Mouse (Mus musculus) limb, embryonic 15.5 days (tissue): Measurements from ENCODE around the gene Ephb1. TPM values are rescaled to one million over a fixed set of nuclear protein-coding genes. Genes with fewer than 3 reads are reported as not detected.

Source experiments
- ATAC-seq: fragments of 200-750 bp; cut with Nextera tagmentation; 2 replicates; pipeline ENCODE4 v1.8.0; 2017; ENCODE audit warnings: low read depth, moderate TSS enrichment; ENCODE audit not compliant: insufficient number of reproducible peaks, low FRiP score, low TSS enrichment
- H3K27ac ChIP-seq: fragments of 300-500 bp; sonication (generic); 2 replicates; pipeline ENCODE4 v1.5.1; 2015; ENCODE audit warnings: moderate library complexity, mild to moderate bottlenecking, inconsistent platforms
- H3K27me3 ChIP-seq: fragments of 300-500 bp; sonication (generic); 2 replicates; pipeline ENCODE4 v1.6.1; 2015; ENCODE audit warnings: inconsistent platforms
- H3K36me3 ChIP-seq: fragments of 300-500 bp; sonication (generic); 2 replicates; pipeline ENCODE4 v1.6.1; 2015; ENCODE audit warnings: inconsistent platforms
- H3K4me1 ChIP-seq: fragments of 300-500 bp; sonication (generic); 2 replicates; pipeline ENCODE4 v1.6.1; 2015; ENCODE audit warnings: inconsistent platforms
- H3K4me2 ChIP-seq: fragments of 300-500 bp; sonication (generic); 2 replicates; pipeline ENCODE4 v1.6.1; 2015; ENCODE audit warnings: mild to moderate bottlenecking, inconsistent platforms
- H3K4me3 ChIP-seq: fragments of 300-500 bp; sonication (generic); 2 replicates; pipeline ENCODE4 v1.5.1; 2015; ENCODE audit warnings: mild to moderate bottlenecking, inconsistent platforms
- H3K9ac ChIP-seq: fragments of 300-500 bp; sonication (generic); 2 replicates; pipeline ENCODE4 v1.6.1; 2015; ENCODE audit warnings: inconsistent platforms
- H3K9me3 ChIP-seq: fragments of 300-500 bp; sonication (generic); 2 replicates; pipeline ENCODE4 v1.6.1; 2016; ENCODE audit warnings: inconsistent platforms
- WGBS: fragments of 180-500 bp; shearing (Covaris S2); methylation state at CpG from one replicate; pipeline ENCODE4 v1.1.7; 2015; 5-methylcytosine and 5-hydroxymethylcytosine counted together
- polyA plus RNA-seq: library from polyadenylated mRNA; unstranded; fragments of >200 nt; fragmentation: Nextera tagmentation; extraction: Ambion mirVana; gene quantifications from 2 replicates; pipeline ENCODE4 v1.2.1, GENCODE M21; 2015

The Ephb1 gene
- polyA plus RNA-seq, 1 experiment from 2014 or later: 2.5 TPM

DNA sequence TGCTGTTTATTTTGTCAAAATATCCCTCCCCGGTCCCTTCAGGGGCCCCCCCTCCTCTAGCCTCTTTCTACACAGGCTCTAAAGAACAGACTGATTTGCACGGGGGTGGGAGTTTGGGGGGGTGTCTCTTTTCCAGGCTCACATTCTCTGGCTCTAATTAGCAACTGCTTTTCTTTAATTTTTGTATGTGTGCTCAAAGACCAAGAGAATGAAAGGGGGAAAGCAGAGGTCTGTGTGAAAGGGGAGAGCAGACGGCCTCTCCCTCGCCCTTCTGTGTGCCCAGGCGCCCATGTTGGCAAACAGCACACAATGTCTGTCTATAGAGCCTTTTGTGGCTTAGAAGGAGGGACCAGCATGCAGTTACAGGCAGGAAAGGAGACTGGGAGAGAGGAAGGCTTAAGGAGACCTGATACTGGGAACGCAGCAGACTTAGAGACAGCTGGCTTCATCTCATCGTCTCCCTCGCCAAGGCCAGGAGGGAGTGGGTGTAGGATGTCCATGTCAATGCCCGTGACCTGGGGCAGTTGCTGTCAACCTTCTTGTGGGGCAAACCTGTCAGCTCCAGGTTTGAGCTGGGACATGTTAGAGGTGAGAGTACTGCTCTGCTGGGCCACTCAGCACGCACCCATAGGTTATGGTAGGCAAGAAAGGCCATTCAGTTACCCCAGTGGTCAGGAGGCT is 172.5 kb downstream of the Ephb1 start:
- WGBS: 76% methylated on average over 10 of the region's 10 CpGs
- Histone ChIP-seq H3K27ac (no peak overlapping the region), H3K9me3 (no peaks in the 10 kb centered on the region), H3K4me1 (no peaks in the 10 kb centered on the region), H3K4me2 (no peak overlapping the region), H3K9ac (no peak overlapping the region), H3K27me3 (no peaks in the 10 kb centered on the region), H3K4me3 (no peak overlapping the region), H3K36me3 (no peaks in the 10 kb centered on the region)
- no peak for ATAC-seq

DNA sequence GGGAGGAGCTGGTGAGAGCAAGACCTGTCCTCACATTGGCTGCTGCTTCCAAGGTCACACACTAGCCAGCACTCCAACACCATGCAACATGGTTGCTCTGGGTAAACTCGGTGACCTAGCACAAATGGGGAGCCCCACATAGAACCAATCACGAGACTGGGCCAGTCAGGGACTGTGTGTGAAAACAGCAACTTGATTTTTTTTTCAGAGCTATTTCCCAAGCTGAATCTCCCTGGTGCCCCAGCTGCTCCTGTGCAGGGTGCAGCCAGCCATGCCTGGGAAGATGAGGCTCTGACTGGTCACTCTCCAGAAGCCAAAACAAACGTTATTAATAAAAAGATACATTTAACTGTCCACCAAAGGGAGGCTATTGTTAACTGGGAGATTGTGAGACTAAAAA is 173.2 kb downstream of the Ephb1 start:
- Histone ChIP-seq H3K27ac (no peak overlapping the region), H3K4me3 (no peak overlapping the region), H3K9ac (no peak overlapping the region), H3K4me1 (no peaks in the 10 kb centered on the region), H3K4me2 (no peak overlapping the region), H3K27me3 (no peaks in the 10 kb centered on the region), H3K36me3 (no peaks in the 10 kb centered on the region), H3K9me3 (no peaks in the 10 kb centered on the region)
- ATAC-seq: no peak
- 58% methylated on average over 3 of the region's 3 CpGs for WGBS

DNA sequence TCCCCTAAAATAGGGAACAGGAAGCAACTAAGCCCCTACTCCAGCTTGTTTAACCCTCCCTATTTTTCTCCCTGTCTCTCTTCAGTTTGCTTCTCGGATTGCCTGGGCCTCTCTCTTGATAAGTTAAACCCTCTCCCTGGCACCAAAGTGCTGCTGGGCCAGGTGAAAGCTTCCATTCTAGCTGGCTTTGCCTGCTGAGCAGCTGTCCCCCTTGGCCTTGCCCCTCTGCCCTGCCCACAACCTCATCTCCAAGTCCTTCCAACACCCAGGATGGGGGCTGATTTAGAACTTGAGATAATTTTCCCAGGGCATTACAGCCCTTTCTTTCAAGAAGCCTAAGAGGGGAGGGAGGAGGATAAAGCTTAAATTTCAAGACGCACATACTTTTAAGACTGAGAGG is 174.0 kb downstream of the Ephb1 start:
- H3K9ac ChIP-seq: no peak overlapping the region
- no peak overlapping the region for H3K4me3 ChIP-seq
- no peak for ATAC-seq
- H3K27ac ChIP-seq: no peak overlapping the region
- no peaks in the 10 kb centered on the region for H3K9me3 ChIP-seq
- no peak overlapping the region for H3K4me2 ChIP-seq
- no peaks in the 10 kb centered on the region for H3K36me3 ChIP-seq
- H3K4me1 ChIP-seq: no peaks in the 10 kb centered on the region
- no peaks in the 10 kb centered on the region for H3K27me3 ChIP-seq
- 63% methylated on average over 2 of the region's 2 CpGs for WGBS

DNA sequence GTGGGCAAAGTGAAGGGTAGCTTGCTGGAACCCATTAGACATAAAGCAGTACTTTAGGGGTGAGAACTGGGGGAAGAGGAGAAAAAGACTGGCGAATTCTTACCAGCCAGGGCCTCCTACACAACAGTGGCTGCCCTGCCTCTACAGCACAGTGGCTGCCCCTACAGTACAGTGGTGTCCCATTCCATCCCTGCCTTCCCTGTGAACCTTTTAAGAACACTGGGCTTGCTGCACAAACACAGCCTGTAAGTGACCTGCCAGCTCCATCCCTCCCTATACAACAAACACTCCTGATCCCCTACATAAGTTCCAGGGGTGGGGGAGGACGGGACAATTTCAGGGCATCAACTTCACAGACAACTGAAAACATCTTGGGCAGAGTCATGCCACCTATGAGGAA is 174.4 kb downstream of the Ephb1 start:
- Histone ChIP-seq H3K9me3 (no peaks in the 10 kb centered on the region), H3K9ac (no peak overlapping the region), H3K27me3 (no peaks in the 10 kb centered on the region), H3K4me1 (no peaks in the 10 kb centered on the region), H3K27ac (no peak overlapping the region), H3K4me3 (no peak overlapping the region), H3K4me2 (no peak overlapping the region), H3K36me3 (no peaks in the 10 kb centered on the region)
- no peak for ATAC-seq
- WGBS: 67% methylated on average over 2 of the region's 2 CpGs

DNA sequence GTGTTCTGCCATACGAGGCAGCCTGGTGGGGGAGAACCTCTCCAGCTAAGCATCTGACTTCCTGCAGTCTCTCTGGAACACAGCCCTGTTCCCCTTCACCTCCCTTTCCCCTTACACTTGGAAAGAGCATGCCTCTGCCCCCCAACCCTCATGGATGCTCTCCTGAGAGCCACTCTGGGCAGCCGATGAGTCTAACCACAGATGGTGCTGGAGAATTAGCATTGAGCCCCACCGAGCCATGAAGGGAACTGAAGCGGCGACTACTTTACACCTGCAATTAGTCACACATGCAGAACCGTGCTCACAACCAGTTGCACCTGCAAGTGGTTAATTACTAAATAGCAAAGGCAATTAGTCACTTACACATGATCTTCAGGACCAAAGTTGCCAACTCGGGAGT is 184.8 kb downstream of the Ephb1 start:
- Histone ChIP-seq H3K4me2 (no peak overlapping the region), H3K9ac (no peak overlapping the region), H3K27ac (no peak overlapping the region), H3K27me3 (no peaks in the 10 kb centered on the region), H3K4me1 (no peaks in the 10 kb centered on the region), H3K36me3 (no peaks in the 10 kb centered on the region), H3K4me3 (no peak overlapping the region), H3K9me3 (no peaks in the 10 kb centered on the region)
- 48% methylated on average over 7 of the region's 7 CpGs for WGBS
- ATAC-seq: no peak

DNA sequence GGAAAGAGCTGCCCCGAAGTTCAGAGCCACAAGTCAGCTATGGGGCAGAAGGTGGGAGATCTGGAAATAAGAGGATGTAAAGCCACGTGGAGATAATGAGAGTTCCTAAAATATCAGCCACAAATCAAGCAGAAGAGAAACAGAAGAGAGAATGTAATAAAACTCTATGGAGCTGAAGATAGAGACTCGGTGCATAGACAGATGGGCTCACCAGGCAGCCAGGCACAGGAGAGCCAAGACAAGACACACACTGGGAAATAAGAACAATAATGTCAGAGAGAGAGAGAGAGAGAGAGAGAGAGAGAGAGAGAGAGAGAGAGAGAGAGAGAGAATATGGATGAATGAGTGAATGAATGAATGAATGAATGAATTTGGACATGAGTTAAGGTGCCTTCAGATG is 198.6 kb downstream of the Ephb1 start:
- no peak overlapping the region for H3K9ac ChIP-seq
- H3K27me3 ChIP-seq: no peaks in the 10 kb centered on the region
- no peaks in the 10 kb centered on the region for H3K4me1 ChIP-seq
- H3K9me3 ChIP-seq: no peaks in the 10 kb centered on the region
- no peak overlapping the region for H3K4me3 ChIP-seq
- WGBS: 66% methylated on average over 3 of the region's 3 CpGs
- H3K36me3 ChIP-seq: no peaks in the 10 kb centered on the region
- no peak overlapping the region for H3K27ac ChIP-seq
- H3K4me2 ChIP-seq: no peak overlapping the region
- ATAC-seq: no peak

DNA sequence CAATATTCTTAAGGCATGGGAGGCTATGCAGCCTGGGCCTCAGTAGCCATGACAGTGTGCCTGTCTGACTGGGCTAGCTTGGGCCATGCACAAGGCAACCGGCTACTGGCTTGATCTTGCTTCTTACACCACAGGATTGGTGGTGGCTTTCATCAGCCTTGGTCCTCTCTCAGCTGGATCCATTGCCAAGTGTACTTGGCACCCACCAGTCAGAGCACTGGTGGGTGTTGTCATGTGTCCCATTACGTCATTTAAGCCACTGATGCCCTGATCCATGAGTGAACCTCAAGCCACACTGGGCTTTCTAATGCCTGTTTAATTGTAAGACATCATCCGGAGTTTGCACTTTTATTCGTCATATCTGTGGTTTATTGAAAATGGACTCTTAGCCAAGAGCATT is 215.3 kb downstream of the Ephb1 start:
- H3K27ac ChIP-seq: no peak overlapping the region
- 91% methylated on average over 4 of the region's 4 CpGs for WGBS
- no peaks in the 10 kb centered on the region; the same call in 1 of the 2 replicates for H3K27me3 ChIP-seq
- H3K4me3 ChIP-seq: no peak overlapping the region
- H3K9me3 ChIP-seq: no peaks in the 10 kb centered on the region
- H3K4me2 ChIP-seq: no peak overlapping the region
- no peaks in the 10 kb centered on the region for H3K36me3 ChIP-seq
- H3K9ac ChIP-seq: no peak overlapping the region
- no peaks in the 10 kb centered on the region for H3K4me1 ChIP-seq
- ATAC-seq: no peak

DNA sequence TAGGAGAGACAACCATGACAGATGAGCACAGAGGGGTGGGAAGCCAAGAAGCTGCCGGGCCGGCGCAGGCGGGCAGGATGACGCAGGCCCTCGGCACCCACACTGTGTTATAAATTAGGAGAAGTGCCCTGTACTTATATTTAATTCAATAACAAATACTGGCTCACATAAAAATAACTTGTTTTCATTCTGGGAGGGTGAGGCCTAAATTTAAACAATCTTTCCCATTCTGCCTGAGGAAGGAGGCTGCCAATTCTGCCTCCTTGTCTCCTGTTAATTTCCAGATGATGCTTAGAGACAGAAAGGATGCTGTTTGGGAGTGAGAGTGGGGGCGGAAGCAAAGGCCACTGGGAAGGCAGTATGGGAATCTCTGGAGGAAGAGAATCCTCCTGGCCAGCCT is 215.8 kb downstream of the Ephb1 start:
- no peaks in the 10 kb centered on the region; the same call in 1 of the 2 replicates for H3K27me3 ChIP-seq
- no peaks in the 10 kb centered on the region for H3K36me3 ChIP-seq
- no peak overlapping the region for H3K4me3 ChIP-seq
- no peak overlapping the region for H3K9ac ChIP-seq
- H3K27ac ChIP-seq: no peak overlapping the region
- 87% methylated on average over 7 of the region's 7 CpGs for WGBS
- ATAC-seq: no peak
- H3K4me2 ChIP-seq: no peak overlapping the region
- H3K4me1 ChIP-seq: no peaks in the 10 kb centered on the region
- no peaks in the 10 kb centered on the region for H3K9me3 ChIP-seq

DNA sequence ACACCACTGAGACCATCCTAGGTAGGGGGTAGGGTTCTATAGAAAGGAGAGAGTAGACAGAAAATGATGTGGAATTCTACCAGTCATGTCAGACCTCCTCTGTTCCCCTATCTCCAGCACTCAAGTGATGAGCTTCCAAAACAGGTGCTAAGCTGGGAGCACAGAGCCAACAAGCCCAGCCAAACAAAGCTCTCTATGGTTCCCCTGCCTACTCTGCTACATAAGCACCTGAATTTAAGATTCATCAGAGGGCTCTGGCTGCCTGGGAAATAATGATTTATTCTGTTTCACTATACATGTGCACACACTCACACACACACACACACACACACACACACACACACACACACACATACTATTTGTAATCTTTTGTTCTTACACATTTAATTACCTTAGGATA is 216.3 kb downstream of the Ephb1 start:
- Histone ChIP-seq H3K4me2 (no peak overlapping the region), H3K9ac (no peak overlapping the region), H3K27me3 (no peaks in the 10 kb centered on the region; the same call in 1 of the 2 replicates), H3K4me3 (no peak overlapping the region), H3K36me3 (no peaks in the 10 kb centered on the region), H3K9me3 (no peaks in the 10 kb centered on the region), H3K4me1 (no peaks in the 10 kb centered on the region), H3K27ac (no peak overlapping the region)
- no peak for ATAC-seq

DNA sequence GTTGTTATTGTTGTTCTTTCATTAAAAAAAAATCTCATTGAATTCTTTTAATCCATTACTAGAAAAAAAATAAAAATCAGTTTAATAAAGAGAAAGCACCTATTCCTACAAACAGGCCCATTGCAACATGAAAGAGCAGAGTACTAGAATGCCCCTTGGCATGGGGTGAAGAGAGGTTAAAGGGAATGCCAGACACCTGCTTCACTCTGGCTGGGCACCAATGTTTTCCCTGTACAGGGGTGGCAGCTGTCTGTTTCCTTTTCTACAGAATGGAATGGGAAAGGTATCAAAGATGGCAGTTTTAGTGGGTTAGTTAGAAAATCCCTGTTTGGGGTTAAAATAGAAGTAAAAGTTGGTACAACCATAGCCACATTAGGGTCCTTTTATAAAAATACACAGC is 224.0 kb downstream of the Ephb1 start:
- H3K9ac ChIP-seq: no peak overlapping the region
- H3K4me1 ChIP-seq: no peaks in the 10 kb centered on the region
- no peaks in the 10 kb centered on the region for H3K36me3 ChIP-seq
- no peak overlapping the region for H3K4me2 ChIP-seq
- H3K27ac ChIP-seq: no peak overlapping the region
- H3K9me3 ChIP-seq: no peaks in the 10 kb centered on the region
- ATAC-seq: no peak
- no peak overlapping the region for H3K4me3 ChIP-seq
- no peaks in the 10 kb centered on the region; the same call in 1 of the 2 replicates for H3K27me3 ChIP-seq

DNA sequence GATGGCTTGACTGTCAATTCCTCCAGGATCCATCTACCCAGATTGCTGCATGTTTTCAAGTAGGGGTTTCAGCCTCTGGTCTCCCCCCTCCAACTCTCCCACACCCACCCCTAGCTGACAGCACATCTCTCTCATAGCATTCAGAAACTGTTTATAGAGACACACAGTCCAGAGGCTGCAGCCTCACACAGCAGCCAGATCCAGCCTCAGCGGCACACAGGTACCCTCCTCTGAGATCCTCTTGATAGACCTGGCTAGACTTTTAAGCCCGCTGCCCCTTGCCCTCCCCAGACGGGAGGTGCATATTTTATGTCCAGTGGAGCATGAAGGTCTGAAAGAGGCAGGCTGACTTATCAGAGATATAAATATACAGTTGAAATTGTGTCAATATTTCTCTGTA is 228.0 kb downstream of the Ephb1 start:
- Histone ChIP-seq H3K9me3 (no peaks in the 10 kb centered on the region), H3K9ac (no peak overlapping the region), H3K4me1 (no peaks in the 10 kb centered on the region), H3K27ac (no peak overlapping the region), H3K4me3 (no peak overlapping the region), H3K36me3 (no peaks in the 10 kb centered on the region), H3K27me3 (no peaks in the 10 kb centered on the region), H3K4me2 (no peak overlapping the region)
- ATAC-seq: no peak
- WGBS: 66% methylated on average over 3 of the region's 3 CpGs

DNA sequence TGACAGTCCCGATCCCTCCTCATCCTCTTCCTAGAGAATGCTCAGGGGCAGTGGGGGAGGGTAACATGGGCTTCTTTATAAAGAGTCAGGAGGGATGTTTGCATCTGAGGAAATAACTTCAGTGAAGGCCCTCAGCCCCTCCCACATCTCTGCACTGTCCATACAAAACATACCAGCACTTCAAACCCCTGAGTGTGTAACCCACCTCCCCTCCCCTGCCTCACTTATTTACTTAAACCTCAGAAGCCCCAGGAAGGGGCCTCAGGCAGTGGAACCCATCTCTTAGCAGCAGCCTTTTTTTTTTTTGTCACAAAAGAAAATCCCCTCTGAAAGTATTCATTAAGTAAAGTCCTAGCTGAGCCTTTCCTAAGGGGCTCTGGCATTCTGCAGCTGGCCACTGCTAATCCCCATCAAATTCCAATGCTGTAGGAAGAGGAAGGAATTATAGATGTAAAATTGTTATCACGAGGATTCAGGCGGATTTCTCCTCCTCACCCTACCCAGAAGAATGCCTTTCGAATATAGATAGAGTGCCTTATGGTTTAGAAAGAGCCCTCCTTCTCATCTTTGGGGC is 231.5 kb downstream of the Ephb1 start:
- no peak overlapping the region for H3K9ac ChIP-seq
- H3K27ac ChIP-seq: no peak overlapping the region
- H3K36me3 ChIP-seq: no peaks in the 10 kb centered on the region
- no peaks in the 10 kb centered on the region for H3K4me1 ChIP-seq
- no peaks in the 10 kb centered on the region for H3K9me3 ChIP-seq
- no peaks in the 10 kb centered on the region for H3K27me3 ChIP-seq
- H3K4me3 ChIP-seq: no peak overlapping the region
- no peak overlapping the region for H3K4me2 ChIP-seq
- no peak for ATAC-seq
- WGBS: 43% methylated on average over 4 of the region's 4 CpGs

DNA sequence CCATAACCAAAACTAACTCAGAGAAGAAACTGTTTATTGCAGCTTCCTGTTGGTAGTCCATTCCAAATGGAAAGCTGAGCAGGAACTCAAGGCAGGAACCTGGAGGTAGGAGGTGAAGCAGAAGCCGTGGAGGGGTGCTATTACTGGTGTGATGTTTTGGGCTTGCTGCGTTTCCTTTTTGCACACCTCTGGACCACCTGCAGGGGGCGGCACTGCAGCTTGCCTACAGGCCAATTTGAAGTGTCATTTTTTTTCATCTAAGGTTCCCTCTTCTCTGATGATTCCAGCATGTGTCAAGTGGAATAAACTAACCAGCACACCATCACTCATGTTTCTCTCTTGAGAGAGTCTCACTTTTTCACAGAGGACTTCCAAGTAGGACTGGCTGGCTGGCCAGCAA is 235.1 kb downstream of the Ephb1 start:
- no peak overlapping the region for H3K9ac ChIP-seq
- WGBS: 83% methylated on average over 3 of the region's 3 CpGs
- no peaks in the 10 kb centered on the region for H3K36me3 ChIP-seq
- no peaks in the 10 kb centered on the region for H3K27me3 ChIP-seq
- H3K9me3 ChIP-seq: no peaks in the 10 kb centered on the region
- H3K4me1 ChIP-seq: no peaks in the 10 kb centered on the region
- H3K27ac ChIP-seq: no peak overlapping the region
- H3K4me2 ChIP-seq: no peak overlapping the region
- ATAC-seq: no peak
- H3K4me3 ChIP-seq: no peak overlapping the region
